Mouse (Mus musculus): Measurements from ENCODE around the gene Eef2. TPM values are rescaled to one million over a fixed set of nuclear protein-coding genes. Genes with fewer than 3 reads are reported as not detected.
"Not testable (repeated sequence)": the region's sequence is repeated elsewhere in the genome, so short reads cannot be mapped to it uniquely, and the experiment has no call there.

The Eef2 gene
- polyA plus RNA-seq, 1 experiment from 2014 or later = 564 TPM

DNA sequence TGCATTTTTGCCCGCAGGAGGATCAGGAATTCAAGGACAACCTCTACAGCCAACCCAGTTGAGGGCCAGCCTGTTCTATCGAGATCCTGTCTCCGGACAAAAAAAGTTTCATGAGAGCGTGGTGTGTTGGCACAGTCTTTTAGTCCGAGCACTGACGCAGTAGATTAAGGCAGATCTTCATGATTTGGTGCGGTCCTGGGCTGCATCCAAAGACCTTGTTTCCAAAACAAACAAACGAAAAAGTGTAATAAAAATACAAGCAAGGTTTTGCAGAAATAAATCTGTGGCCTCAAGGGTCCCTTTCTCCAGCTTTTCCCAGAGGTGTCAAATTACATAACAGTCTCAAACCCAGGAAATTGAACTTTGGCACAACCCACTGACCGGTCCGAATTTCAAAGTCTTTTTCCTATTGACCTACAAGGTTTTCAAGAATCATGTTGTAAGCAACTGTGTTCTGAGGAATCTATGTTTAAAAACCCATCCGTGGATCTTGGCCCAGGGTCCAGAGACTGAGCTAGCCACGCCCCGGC lies 430 bp upstream of the Eef2 start:
- DNase-seq (ENCODE audit: low spot score) = no peak
- Histone ChIP-seq H3K27ac (replicated peaks) (peak overlapping the region; percentile 98), H3K9me3 (no peaks in the 10 kb centered on the region), H3K4me1 (peaks cover 70% of the 10 kb centered on the region), H3K36me3 (replicated peaks) (peaks cover 41% of the 10 kb centered on the region), H3K4me3 (peak overlapping the region; percentile 76), H3K27me3 (replicated peaks; ENCODE audit: low read depth, poor library complexity, severe bottlenecking) (no peaks in the 10 kb centered on the region)
- WGBS = 10% methylated on average over 13 of the region's 13 CpGs

DNA sequence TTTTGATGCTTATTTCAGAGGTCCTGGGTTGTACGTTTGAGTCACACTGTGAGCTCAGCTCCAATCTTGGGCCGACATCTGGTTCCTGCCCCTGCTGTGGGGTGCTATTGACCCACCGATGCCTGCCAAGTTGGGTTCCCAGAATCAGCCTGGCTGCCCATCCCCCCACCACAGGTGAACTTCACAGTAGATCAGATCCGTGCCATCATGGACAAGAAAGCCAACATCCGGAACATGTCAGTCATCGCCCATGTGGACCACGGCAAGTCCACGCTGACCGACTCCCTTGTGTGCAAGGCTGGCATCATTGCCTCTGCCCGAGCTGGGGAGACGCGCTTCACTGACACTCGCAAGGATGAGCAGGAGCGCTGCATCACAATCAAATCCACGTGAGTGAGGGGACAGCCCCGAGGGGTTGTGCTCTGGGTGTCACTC lies 1.1 kb downstream of the Eef2 start:
- WGBS = 17% methylated on average over 16 of the region's 16 CpGs
- no peak for DNase-seq (ENCODE audit: low spot score)

GRCm38 (mm10) chr10:81177958-81178712 lies 1.7 kb downstream of the Eef2 start:
- Histone ChIP-seq H3K27ac (replicated peaks) (peak overlapping the region; percentile 98), H3K36me3 (replicated peaks) (peaks cover 57% of the 10 kb centered on the region), H3K4me1 (peaks cover 76% of the 10 kb centered on the region), H3K27me3 (replicated peaks; ENCODE audit: low read depth, poor library complexity, severe bottlenecking) (no peaks in the 10 kb centered on the region), H3K9me3 (no peaks in the 10 kb centered on the region), H3K4me3 (peak overlapping the region; percentile 76)
- no peak for DNase-seq (ENCODE audit: low spot score)
- 74% methylated on average over 14 of the region's 14 CpGs for WGBS

More for the DNA sequence above, 1.1 kb downstream of the Eef2 start:
- H3K4me3 ChIP-seq = peak overlapping the region; percentile 76
- peaks cover 80% of the 10 kb centered on the region for H3K4me1 ChIP-seq
- peak overlapping the region; percentile 98 for H3K27ac ChIP-seq (replicated peaks)
- no peaks in the 10 kb centered on the region for H3K9me3 ChIP-seq
- peaks cover 56% of the 10 kb centered on the region for H3K36me3 ChIP-seq (replicated peaks)
- no peaks in the 10 kb centered on the region for H3K27me3 ChIP-seq (replicated peaks; ENCODE audit: low read depth, poor library complexity, severe bottlenecking)

GRCm38 (mm10) chr10:81178927-81179326 lies 2.5 kb downstream of the Eef2 start:
- H3K9me3 ChIP-seq = no peaks in the 10 kb centered on the region
- peaks cover 58% of the 10 kb centered on the region for H3K36me3 ChIP-seq (replicated peaks)
- no peaks in the 10 kb centered on the region for H3K27me3 ChIP-seq (replicated peaks; ENCODE audit: low read depth, poor library complexity, severe bottlenecking)
- WGBS = 91% methylated on average over 11 of the region's 11 CpGs
- H3K4me1 ChIP-seq = peaks cover 74% of the 10 kb centered on the region
- no peak for DNase-seq (ENCODE audit: low spot score)
- H3K27ac ChIP-seq (replicated peaks) = no peak overlapping the region
- peak overlapping the region; percentile 76; the same call in 1 of the 2 replicates for H3K4me3 ChIP-seq

DNA sequence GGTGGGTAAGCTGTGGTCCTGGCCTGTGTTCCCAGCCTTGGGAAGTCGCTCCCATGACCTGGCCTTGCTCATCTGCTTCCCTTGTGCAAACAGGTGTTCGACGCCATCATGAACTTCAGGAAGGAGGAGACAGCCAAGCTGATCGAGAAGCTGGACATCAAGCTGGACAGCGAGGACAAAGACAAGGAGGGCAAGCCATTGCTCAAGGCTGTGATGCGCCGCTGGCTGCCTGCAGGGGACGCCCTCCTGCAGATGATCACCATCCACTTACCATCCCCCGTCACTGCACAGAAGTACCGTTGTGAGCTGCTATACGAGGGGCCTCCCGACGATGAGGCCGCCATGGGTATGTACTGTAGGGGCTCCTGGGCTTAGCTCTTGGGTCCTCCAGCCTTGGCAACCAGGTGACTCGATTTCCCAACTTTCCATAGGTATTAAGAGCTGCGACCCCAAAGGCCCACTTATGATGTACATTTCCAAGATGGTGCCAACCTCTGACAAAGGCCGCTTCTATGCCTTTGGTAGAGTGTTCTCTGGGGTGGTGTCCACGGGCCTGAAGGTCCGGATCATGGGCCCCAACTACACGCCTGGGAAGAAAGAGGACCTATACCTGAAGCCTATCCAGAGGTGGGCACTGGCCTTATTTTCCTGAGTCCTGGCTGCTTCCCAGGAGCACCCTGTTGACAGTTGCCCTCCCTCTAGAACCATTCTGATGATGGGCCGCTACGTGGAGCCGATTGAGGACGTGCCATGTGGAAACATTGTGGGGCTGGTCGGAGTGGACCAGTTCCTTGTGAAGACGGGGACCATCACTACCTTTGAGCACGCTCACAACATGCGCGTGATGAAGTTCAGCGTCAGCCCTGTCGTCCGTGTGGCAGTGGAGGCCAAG lies 3.3 kb downstream of the Eef2 start:
- peak overlapping the region; percentile 76; the same call in 1 of the 2 replicates for H3K4me3 ChIP-seq
- WGBS = 93% methylated on average over 32 of the region's 32 CpGs

DNA sequence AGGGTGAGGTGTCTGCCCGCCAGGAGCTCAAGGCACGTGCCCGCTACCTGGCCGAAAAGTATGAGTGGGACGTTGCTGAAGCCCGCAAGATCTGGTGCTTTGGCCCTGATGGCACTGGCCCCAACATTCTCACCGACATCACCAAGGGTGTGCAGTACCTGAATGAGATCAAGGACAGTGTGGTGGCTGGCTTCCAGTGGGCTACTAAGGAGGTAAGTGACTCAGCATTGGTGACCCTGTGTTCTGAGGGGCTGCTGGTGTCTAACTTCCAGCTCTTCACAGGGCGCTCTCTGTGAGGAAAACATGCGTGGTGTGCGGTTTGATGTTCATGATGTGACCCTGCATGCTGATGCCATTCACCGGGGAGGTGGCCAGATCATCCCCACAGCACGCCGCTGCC lies 4.5 kb downstream of the Eef2 start:
- no peaks in the 10 kb centered on the region for H3K27me3 ChIP-seq (replicated peaks; ENCODE audit: low read depth, poor library complexity, severe bottlenecking)
- WGBS = 93% methylated on average over 13 of the region's 13 CpGs
- H3K27ac ChIP-seq (replicated peaks) = no peak overlapping the region
- H3K9me3 ChIP-seq = no peaks in the 10 kb centered on the region
- no peak for DNase-seq (ENCODE audit: low spot score)
- peaks cover 67% of the 10 kb centered on the region for H3K4me1 ChIP-seq
- H3K36me3 ChIP-seq (replicated peaks) = peaks cover 77% of the 10 kb centered on the region
- H3K4me3 ChIP-seq = 0 out of 2 replicates have a peak overlapping the region, but pooled peaks have one; percentile 76

More for the DNA sequence above, 3.3 kb downstream of the Eef2 start:
- no peak for DNase-seq (ENCODE audit: low spot score)
- Histone ChIP-seq H3K9me3 (no peaks in the 10 kb centered on the region), H3K36me3 (replicated peaks) (peaks cover 66% of the 10 kb centered on the region), H3K4me1 (peaks cover 74% of the 10 kb centered on the region), H3K27ac (replicated peaks) (no peak overlapping the region), H3K27me3 (replicated peaks; ENCODE audit: low read depth, poor library complexity, severe bottlenecking) (no peaks in the 10 kb centered on the region)

DNA sequence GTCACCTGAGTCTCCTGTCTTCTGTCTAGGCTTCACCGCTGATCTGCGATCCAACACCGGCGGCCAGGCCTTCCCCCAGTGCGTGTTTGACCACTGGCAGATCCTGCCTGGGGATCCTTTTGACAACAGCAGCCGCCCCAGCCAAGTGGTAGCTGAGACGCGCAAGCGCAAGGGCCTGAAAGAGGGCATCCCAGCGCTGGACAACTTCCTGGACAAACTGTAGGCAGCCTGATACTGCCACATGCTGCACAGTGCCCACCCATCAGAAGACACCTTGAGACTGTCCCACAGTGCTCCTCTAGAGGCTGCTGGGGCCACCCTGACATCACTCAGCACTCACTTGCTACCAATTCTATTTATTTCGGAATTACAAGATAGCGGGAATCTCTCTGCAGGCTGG lies 5.4 kb downstream of the Eef2 start:
- H3K9me3 ChIP-seq; H3K27ac ChIP-seq (replicated peaks); H3K27me3 ChIP-seq (replicated peaks; ENCODE audit: low read depth, poor library complexity, severe bottlenecking): not testable (repeated sequence)
- peaks cover 66% of the 10 kb centered on the region for H3K4me1 ChIP-seq
- 80% methylated on average over 12 of the region's 12 CpGs for WGBS
- peak overlapping the region; percentile 84 for H3K4me3 ChIP-seq
- peaks cover 83% of the 10 kb centered on the region for H3K36me3 ChIP-seq (replicated peaks)
- DNase-seq (ENCODE audit: low spot score) = peak; percentile 16

GRCm38 (mm10) chr10:81182336-81183333 lies 6.2 kb downstream of the Eef2 start, which contains the start of gene Dapk3:
Dapk3 (plus strand) TSS chr10:81183005.
- Histone ChIP-seq H3K27ac (replicated peaks) (peak within 1 kb of the TSS; percentile 86), H3K4me3 (peak within 1 kb of the TSS; percentile 84), H3K9me3 (no peaks in the 10 kb centered on the region), H3K4me1 (peaks cover 63% of the 10 kb centered on the region), H3K36me3 (replicated peaks) (peaks cover 83% of the 10 kb centered on the region), H3K27me3 (replicated peaks; ENCODE audit: low read depth, poor library complexity, severe bottlenecking) (no peaks in the 10 kb centered on the region)
- DNase-seq (ENCODE audit: low spot score) = peak; percentile 98
- 5% methylated on average over 53 of the region's 53 CpGs for WGBS

DNA sequence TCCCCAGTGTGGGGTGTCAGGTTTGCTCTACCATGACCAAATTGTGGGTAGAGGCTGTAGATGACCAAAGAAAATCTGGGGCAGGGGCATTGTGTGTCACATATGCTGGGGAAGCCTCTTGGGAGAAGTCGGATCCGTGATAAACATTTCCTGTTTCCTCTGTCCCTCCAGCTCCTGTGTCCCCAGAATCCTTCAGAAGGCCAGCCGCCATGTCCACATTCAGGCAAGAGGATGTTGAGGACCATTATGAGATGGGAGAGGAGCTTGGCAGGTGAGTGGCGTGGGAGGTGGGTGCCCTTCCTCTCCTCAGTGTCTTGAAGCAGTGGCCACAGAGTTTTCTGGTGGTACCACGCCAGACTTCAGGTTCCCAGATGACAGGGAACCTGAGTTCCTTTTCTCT lies 7.4 kb downstream of the Eef2 start, which contains the start of gene 4930442H23Rik:
Gene 4930442H23Rik, minus strand, starts transcription at position 45 of the 400 bp plus-strand sequence.
- no peaks in the 10 kb centered on the region for H3K27me3 ChIP-seq (replicated peaks; ENCODE audit: low read depth, poor library complexity, severe bottlenecking)
- WGBS = 88% methylated on average over 5 of the region's 5 CpGs
- peak within 1 kb of the TSS; percentile 86 for H3K27ac ChIP-seq (replicated peaks)
- no peak for DNase-seq (ENCODE audit: low spot score)
- H3K9me3 ChIP-seq = no peaks in the 10 kb centered on the region
- H3K4me3 ChIP-seq = peak within 1 kb of the TSS; percentile 84
- peaks cover 51% of the 10 kb centered on the region for H3K4me1 ChIP-seq
- peaks cover 81% of the 10 kb centered on the region for H3K36me3 ChIP-seq (replicated peaks)

GRCm38 (mm10) chr10:81184765-81185164 lies 8.3 kb downstream of the Eef2 start:
- Histone ChIP-seq H3K27ac (replicated peaks) (peak overlapping the region; percentile 66), H3K27me3 (replicated peaks; ENCODE audit: low read depth, poor library complexity, severe bottlenecking) (no peaks in the 10 kb centered on the region), H3K9me3 (no peaks in the 10 kb centered on the region), H3K36me3 (replicated peaks) (peaks cover 77% of the 10 kb centered on the region), H3K4me1 (peaks cover 41% of the 10 kb centered on the region), H3K4me3 (peak overlapping the region; percentile 84)
- WGBS = 47% methylated on average over 4 of the region's 4 CpGs
- peak; percentile 55 for DNase-seq (ENCODE audit: low spot score)

DNA sequence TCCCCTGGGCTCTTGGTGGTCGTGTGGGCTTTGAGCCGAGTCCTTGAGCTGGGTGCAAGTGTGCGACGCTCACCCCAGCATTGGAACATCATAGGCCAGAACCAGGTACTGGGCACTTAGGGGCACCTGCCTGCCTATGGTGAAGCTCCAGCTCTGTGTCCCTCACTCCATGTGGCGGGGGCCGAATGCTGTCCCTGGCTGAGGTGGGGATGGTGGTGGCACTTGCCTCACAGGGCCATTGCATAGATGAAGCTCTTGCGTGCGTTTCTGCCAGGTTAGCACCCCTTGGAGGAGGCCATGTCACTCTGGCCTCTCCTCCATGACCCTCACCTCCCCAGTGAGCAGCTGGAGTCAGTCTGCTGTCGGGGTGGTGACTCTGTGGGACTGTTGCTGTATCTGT lies 10.7 kb downstream of the Eef2 start:
- Histone ChIP-seq H3K9me3 (no peaks in the 10 kb centered on the region), H3K4me1 (peaks cover 35% of the 10 kb centered on the region), H3K27ac (replicated peaks) (no peak overlapping the region), H3K4me3 (no peak overlapping the region), H3K27me3 (replicated peaks; ENCODE audit: low read depth, poor library complexity, severe bottlenecking) (no peaks in the 10 kb centered on the region), H3K36me3 (replicated peaks) (peaks cover 72% of the 10 kb centered on the region)
- 92% methylated on average over 9 of the region's 9 CpGs for WGBS
- DNase-seq (ENCODE audit: low spot score) = no peak

Data from embryonic facial prominence, embryonic 10.5 days (tissue).